Mouse (Mus musculus): ENCODE measurements around the gene Sla2.
"Not testable (repeated sequence)": the region's sequence is repeated elsewhere in the genome, so short reads cannot be mapped to it uniquely, and the experiment has no call there.

Sla2 gene

DNA sequence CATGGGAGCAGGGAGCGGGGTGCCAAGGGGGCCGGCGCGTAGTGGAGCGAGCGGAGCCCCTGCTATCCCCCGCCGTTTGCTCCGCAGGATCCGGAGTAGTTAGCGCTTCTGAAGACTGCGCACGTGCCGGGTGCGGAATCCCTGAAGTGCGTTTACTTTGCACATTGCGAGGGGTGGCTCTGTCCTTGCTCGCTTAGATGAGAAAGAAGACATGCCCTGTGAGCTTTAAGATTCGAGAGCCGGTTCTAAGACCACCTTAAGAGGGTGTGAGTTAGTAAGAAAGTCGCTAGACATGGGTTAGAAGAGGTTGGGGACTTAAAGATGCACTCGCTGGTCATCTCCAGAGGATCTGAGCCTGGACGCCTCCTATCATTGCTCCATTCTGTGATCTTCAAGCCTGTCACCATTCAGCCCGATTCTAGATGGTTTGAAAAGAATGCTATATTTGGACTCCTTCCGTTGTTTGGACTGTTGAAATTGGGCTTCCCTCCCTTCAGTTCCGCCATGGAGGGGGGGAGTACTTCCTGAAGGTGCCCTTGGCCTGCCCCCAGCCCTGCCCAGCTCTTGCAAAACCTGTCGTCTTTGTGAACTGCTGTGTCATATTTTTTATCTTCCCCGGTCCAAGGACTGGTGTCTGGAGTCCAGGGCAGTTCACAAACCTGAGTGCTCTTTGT, 23.4 kb downstream of the Sla2 start:
- peak; percentile 52 for DNase-seq

DNA sequence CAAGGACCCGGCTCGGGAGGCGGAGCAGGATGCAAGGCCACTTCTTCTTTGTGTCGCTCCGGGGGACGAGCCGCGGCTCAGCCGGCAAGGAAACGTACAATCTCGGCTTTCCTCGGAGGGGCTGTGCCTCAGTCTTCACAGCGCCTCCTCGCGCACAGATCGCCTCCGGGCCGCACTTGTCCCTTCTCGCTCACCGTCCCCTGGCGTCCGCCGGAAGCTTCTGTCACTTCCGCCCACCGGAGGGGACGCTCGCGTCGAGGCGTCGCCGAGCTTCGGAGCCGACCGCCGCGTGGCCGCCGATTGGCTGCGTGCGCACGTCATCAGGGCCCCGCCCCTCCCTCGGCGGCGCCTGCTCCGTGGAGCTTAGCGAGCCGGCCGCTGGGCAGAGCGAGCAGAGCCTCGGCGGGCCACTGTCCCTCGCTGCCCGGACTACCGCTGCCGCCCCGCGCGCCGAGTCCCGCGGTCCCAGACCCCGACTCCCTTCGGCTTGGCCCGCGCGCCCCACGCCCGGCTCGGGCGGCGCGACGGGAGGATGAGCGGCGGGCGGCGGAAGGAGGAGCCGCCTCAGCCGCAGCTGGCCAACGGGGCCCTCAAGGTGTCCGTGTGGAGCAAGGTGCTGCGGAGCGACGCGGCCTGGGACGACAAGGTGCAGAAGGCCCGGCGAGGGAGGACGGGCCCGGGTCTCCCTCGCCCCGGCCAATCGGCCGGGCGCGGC, 24.1 kb downstream of the Sla2 start, which contains the start of gene Rab5if:
Gene Rab5if, plus strand, starts transcription at position 357 of the 715 bp plus-strand sequence.
- DNase-seq = peak; percentile 98

DNA sequence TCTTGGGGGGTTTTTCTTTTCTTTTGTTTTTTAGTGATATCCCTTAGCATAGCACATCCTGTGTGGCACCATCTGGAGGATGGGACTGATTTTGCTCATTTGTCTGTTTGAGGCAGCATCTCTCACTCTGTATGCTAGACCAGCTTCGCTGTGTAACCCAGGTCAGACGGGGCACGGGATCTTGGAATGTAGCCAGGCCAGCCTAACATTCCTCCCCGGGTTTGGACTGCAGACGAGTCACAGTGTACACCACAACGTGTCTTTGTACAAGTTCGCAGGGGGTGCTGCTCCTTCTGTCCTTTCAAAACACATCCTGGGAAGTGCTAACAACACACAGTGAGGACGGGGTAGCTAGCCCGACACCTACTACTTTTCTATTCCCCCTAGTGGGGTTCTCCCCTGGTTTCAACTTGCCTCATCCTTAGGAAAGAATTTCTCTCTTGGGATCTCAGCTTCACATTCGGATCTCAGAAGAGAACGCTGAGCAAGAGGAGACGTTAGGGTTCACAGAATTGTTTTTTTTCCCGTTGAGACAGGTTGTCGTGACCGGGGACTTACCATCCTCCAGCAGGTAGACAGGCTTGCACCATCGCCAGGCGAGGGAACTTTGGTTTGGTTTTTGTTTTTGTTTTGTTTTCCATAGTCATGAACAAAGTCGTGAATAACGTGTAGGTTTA, 24.8 kb downstream of the Sla2 start:
- peak; percentile 52 for DNase-seq

DNA sequence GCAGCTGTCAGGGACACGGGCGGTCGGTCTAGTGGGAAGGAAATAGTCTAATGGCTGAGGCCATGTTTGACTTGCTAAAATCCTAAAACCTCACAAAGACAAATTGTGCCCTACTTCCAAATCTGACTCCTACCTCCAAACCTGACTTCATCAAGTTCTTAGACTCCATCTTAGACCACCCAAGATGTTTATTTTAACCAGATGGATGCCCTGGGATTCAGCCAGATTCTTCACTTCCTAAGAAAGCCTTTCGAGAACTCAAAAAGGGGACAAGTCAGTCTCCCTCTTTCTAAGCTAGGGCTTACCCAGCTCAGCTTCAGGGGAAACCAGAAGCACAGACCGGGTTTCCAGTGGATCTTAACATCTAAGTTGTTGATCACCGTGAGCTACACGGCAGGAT, 28.3 kb downstream of the Sla2 start:
- no peak for DNase-seq

DNA sequence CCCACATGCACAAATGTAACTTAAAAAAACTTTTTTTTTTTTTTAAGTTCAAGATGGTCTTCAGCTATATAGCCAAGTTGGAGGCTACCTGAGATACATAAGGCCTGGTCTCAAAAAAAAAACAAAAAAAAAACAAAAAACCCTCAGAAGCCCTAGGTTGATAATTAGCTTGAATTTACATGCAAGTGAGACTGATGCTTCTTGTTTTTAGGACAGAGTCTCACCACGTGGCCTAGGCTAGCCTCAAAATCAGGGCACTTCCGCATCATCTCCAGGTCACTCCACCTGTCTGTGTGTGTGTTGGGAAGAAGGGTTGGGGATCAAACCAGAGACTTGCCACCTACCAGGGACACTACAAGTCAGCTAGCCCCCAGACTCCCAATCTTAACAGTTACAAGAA, 29.2 kb downstream of the Sla2 start, which contains the start of gene 4930518I15Rik:
Gene 4930518I15Rik, minus strand, starts transcription at position 112 of the 400 bp plus-strand sequence.
- no peak for DNase-seq

DNA sequence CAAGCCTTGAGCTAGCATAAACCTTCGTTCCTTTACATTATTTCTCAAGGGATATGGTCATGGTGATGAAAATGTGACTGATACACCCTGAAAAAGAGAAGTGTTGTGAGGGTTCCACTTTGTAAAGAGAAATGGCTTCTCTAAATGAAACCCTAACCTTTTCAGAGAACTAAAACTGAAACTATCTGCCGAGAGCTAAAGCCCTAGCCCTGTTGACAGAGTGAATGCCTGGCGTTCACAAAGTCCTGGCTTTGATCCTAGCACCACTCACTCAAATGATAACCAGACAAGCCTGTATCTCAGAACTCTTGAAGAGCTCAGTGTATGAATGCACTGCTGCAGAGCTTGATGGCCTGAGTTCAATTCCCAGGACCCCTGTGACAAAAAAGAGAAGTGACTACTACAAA, 29.6 kb downstream of the Sla2 start:
- no peak for DNase-seq

DNA sequence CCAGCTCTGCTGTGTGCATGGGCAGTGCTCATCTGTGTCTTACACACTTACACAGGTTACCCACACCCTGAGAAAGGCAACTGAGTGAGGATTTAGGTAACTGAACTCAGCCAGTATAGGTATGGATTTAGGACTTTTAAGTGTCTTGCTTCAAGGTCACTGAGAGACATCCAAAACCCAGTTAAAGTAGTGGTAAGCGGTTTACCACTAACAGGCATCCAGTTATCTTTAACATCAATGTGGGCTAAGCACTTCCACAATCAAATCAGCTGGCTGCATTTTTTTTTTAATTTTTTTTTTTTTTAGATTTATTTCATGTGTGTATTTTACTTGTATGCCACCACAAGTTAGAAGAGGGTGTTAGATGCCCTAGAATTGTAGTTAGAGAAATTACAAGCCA, 30.7 kb downstream of the Sla2 start:
- DNase-seq = no peak

DNA sequence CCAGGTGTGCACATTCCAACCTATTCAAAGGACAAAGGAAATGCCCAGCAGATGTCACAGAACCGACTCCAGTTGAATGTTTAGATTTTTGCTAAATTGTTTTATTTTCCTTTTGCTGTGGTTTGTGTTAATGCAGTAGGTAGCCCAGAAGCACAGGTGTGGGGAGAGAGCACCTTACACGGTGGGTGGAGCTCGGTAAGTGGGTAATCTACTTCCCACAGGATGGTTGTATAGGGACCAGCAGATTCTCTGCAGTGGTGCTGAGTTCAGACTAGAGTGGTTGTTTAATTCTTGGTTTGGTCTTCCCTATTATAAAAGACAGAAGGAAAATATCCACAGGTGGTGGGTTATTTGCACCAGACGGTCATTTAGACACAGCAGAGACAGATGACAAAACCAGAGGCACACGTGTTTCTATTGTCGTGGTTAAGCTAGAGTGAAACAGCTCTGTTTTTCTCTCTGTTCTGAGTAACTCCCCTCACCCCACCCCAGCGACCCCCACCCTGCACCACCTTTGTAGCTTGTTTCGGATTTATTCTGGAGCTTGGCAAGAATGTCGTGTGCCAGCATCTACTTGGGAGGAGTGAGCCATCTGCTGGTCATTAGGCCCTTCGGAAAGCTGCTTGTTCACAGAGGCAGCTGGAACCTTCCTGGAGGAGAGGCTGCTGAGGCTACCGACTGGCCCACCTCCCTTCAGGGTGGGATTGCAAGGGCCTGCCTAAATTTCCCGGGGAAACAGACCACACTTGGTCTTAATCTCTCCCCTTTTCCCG, 32.8 kb downstream of the Sla2 start:
- not testable (repeated sequence) for DNase-seq

DNA sequence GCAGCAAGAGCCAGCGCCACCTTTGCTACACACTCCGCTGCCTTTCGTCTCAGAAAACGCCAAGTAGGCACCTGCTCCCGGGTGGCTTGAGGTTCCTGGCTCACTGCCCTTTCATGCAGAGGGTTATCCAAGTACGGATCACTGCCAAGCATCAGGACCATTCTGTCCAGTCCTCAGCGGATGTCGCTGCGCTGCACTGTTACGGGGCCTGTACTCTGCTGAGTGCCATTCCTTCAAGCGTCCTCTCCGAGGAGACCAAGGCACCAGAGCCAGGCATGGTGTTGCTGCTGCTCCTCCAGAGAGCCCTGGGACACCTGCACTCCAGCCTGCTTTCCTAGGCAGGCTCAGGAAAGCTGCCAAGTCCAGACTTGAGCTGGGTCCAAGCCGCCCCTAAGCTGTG, 33.4 kb downstream of the Sla2 start:
- DNase-seq = not testable (repeated sequence)

DNA sequence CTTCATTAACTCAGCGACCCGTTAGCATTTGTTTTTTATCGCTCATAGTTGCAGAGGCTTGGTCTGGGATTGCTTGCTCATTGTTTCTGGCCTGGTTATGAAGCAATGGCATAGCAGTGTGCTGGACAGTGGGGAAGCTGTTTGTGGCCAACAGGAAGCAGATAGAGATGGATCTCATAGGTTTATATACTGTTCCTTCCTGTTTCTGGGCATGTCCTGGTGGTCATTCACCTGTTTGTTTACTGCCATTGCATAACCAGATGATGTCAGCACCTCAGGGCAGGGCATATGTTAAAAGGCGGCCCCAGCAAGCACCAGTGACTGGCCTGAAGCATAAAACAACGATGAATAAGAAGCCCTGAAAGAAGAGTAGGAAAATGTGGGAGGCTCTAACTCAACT, 36.5 kb downstream of the Sla2 start:
- no peak for DNase-seq

DNA sequence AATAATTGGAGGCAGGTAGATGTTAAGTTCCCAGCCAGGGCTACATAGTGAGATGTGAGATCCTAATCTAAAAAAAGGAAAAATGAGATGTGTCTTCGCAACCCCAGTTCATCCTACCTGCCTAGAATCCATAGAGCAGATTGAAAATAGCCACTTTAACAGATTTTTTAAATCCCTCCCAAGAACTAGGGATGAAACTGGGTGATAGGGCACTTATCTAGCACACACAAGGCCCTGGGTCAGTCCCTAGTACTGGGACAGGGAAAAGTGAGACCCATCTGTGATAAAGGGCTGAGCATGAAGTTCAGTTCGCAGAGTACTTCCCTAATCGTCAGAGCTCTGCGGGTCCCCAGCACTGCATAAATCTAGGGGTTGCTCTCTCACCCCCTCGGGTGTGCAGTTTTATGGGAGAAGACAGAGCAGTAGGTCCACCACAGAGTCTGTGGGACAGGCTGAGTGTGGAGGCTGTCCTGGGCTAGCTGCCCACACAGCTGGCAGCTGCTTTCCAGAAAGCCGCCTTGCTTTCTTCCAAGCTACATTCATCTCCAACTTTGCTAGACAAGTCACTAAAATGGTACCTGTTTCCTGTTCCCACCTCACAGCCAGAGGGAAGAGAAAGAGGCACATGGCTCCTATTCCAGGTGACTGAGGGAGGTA, 38.3 kb downstream of the Sla2 start:
- DNase-seq = no peak

DNA sequence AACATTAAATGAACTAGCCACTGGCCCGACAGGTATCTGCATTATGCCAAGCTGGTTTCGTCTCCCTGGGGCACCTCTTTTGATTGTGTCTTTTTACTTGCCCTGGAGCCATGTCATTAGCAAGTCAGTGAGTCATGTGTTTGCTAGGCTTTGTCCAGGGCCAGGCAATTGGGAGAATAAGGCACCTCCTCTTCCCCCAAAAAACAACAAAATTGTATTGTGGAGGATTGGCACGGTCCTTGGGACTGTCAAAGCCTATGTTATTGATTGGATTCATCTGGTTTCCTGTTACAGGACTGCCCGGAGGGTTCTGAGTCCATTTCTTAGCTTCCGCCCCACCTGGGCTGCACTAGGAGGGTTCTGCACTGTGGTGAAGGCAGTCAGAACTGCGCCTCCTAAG, 39.3 kb downstream of the Sla2 start:
- no peak for DNase-seq

DNA sequence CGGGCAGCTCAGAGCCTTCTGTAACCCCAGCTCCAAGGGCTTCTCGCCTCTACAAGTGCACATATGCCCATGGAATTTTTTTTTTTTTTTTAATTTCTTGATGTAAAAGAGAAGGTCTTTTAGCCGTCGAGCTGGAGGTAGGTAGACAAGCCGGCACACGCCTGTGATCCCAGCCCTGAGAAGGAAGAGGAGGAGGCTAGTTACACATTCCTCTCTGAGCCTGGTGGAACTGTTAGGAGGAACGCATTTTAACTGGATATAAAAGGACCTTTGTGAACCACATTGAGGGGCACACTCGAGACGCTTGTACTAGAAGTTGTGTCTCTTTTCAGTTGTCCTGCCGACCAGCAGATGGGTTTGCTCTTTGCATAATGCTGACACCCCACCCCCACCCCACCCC, 42.3 kb downstream of the Sla2 start:
- DNase-seq = no peak

DNA sequence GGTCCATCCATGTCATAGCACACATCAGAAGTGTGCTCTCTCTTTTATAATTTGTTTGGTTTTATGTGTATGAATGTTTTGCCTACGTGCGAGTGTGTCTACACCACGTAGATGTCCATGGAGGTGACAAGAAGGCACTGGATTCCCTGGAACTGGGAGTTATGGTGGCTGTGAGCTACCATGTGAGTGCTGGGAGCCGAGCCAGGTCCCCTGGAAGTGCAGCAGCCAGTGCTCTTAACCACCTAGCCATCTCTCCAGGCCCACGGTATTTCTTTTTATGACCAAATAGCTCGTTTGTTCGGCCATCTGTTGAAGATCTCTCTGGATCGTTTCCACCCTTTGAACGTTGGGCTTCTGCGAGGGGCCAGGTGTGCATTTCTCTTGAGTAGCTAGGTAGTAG, 43.7 kb downstream of the Sla2 start:
- DNase-seq = no peak

DNA sequence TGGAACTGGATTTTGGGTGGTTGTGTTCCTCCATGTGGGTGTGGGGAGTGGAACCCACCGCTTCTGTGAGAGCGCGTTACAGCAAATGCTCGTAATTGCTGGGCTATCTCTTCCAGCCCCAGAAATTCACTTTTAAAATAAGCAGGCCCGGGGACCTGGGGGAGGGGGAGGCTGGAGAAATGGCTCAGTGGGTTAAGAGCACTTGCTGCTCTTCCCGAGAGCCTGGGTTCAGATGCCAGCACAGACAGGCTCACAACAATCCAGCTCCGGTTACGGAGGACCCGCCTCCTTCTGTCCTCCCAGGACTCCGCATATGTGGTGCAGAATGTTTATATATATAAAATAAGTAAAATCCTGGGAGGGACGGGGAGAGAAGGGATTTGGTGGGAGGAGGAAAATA, 44.3 kb downstream of the Sla2 start:
- no peak for DNase-seq

DNA sequence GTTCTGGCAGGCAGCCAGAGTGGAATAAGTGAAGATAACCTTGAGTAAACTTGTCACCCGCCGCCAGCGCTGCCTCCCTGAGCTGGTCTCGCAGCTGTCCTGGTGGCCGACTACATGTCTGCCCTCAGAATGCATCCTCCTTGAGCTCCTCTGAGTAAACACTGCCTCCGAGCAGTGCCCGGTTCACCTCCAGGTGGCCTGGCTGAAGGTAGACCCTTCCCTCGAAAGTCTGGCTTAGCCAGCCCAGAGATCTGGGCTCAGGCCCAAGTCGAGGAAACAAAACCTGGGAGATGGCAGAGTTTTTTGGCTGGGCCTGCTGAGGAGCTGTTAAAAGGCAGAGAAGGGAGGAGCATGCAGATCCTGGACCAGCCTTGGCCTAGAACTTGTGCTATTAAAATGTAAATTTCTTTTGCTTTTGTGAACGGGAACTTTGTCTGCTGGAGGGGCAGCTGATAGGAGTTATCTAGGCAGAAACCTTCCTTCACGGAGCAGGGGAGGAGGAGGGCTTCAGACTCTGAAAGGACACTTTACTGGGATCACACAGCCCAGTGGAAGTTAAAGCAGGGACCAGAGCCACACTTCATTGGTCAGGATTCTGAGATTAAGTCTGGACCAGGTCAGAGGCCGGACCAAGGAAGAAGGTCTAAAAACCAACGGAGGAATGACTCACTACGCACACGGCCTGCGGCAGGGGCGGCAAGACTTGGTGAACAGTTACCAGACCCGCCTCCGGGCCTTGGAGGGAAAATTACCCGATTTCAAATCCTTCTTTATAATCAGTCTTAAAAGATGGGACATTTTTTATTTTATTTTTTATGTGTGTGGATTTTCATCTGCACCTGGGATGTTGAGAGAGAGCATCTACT, 44.9 kb downstream of the Sla2 start:
- DNase-seq = peak; percentile 58

DNA sequence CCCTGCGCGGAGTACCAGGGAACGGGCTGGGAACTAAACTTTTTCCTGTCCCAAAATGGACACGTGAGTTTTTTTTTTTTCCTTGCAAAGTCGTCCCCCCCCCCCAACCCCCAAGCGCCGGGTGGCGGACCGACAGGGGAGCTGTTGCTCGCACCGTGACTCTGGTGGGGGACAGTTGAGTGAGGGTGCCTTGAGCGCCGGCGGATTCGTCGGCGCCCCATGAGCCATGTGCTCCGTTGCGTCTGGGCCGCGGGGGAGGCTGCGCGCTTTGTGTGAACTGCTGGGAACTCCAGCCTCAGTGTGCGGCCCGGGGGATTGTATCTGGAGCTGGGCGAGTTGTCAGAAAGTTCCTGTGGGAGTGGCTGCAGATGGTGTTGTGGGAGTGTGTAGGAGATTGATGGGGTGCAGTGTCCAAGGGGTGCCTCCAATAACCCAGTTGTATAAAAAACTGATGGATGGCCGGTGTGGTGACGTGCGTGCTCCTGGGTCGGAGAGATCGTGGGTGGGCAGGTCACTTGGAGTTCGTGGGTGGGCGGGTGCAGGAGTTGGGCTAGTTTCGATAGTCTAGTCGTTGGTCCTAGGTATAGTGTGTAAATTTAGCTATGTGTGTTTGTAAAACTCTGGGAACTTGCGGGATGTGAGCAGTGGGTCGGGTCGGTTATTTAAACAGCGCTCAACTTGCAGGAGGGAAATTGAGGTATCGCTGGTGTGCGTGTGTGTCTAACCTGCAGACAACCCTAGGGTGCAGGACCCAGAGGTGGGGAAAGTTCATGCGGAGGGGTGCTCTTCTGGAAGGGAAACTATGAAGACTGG, 45.8 kb downstream of the Sla2 start:
- peak; percentile 77 for DNase-seq

DNA sequence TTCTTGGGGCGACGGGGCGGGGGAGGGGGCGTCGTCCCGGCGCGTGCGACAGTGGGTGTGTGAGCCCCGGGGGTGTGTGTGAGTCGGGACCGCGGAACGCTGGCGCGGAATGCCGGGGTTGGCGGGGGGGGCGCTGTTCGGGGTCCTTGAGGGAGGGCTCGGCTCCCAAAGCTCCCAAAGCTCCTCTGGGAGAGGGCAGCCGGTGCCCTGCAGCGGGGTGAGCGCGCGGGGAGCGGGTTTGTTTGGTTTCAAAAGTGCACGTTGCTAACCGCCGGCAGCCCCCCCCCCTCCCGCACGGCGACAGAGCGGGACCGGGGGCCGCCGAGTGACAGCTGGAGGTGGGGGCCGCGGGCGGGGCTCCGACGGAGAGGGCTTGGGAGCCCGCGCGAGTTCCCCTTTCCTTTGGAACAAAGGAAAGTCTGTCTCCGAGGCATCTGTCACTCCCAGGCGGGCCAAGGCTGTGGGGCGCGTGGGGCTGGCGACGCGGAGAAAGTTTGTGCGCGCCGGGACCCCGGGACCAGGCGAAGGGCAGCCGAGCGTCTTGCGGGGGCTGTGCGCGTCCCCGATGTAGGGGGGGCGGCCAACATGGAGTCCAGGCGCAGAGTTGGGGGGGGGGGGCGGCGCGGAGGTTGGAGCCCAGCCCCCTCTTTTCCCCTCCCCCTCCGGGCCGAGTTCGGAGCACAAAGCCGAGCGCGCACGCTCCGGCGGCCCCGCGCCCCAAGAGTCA, 46.5 kb downstream of the Sla2 start:
- DNase-seq = peak; percentile 79

DNA sequence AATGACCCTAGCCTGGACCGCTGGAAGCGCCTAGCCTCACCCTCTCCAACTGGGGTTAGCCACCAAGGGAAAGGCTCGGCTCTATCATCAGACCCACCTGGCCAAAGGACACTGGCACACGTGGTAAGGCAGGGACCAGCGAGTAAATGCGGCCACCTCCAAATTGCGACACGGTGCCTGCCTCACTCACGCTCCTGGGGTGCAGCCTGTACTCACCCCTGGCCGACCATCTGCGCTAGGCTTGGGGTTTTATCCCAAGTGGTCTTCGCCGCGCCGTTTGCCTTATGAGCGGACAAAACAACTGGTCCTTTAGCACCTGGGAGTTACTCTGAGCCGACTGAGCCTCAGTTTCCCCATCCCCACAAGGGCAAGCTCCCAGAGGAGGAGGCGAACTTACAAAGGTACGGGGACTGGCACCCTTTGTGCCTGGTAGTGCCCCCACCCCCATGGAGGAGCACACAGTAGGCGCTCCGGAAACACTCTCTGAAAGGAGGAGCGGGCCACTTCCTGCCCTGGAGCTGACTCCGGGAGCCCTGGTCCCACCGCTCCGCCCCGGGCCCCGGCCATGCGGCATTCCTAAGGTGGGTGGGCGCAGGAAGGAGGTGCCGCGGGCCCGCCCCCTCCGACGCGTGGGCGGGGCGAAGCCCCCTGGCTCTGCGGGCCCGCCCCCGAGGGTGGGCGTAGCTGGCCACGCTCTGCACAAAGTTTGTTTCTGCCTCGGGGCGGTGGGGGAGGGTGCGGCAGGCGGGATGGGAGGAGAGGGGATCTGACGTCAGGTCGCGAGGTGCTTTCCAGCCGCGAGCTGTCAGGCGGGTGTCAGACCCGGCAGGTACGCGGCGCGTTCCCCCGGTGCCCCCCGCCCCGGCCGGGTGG, 47.4 kb downstream of the Sla2 start, which contains the start of gene Tgif2:
Gene Tgif2, plus strand, starts transcription at position 689 of the 873 bp plus-strand sequence.
- peak; percentile 92 for DNase-seq

Data from thymus, postnatal 4 days (tissue).